Mouse (Mus musculus): ENCODE measurements around the gene Ankle1. TPM values are rescaled to one million over a fixed set of nuclear protein-coding genes. Genes with fewer than 3 reads are reported as not detected.

Gene Ankle1
- total and polyA plus RNA-seq, 3 experiments = 18.5 to 21.2 TPM; not detected in 1

DNA sequence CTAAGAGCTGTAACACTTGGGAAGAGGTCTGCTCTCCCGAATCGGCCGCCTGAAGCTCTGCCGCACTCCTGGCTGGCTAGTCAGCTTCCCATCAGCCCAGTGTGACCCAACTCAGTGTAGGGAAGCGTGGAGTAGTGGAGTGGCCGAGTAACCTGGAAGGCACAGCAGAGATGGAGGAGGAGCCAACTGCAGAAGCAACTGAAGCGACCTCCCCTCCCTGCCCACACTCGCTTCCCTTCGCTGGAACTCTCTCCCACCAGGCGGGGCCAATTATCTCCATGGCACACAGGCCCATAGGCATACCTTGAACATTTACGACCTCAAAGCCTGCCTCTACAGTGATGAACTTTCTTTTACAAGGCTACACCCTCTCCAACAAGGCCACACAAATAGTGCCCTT is 46.0 kb downstream of the Ankle1 start:
- DNase-seq (ENCODE audit: low read depth, low spot score) = no peak
- Histone ChIP-seq H3K9me3 (replicated peaks; ENCODE audit: insufficient read depth, low read length) (no peaks in the 10 kb centered on the region), H3K4me1 (ENCODE audit: control insufficient read depth in 1 of 2, insufficient read depth in 2 of 2, low read length in 2 of 2) (no peaks in the 10 kb centered on the region), H3K79me2 (ENCODE audit: control insufficient read depth, insufficient read depth, low read length, poor library complexity) (no peaks in the 10 kb centered on the region), H3K27me3 (ENCODE audit: control insufficient read depth in 1 of 2, insufficient read depth in 2 of 2, low read length in 2 of 2) (peaks cover 0 to 1% of the 10 kb centered on the region in 2 experiments; a peak in 2 of 4 replicates), H3K4me3 (ENCODE audit: control insufficient read depth in 1 of 2, insufficient read depth in 1 of 2, low read depth in 2 of 2, low read length in 2 of 2) (no peak overlapping the region), H3K9ac (ENCODE audit: control insufficient read depth, low read depth, low read length, poor library complexity, severe bottlenecking) (no peak overlapping the region), H3K27ac (ENCODE audit: control insufficient read depth, low read depth, low read length) (no peak overlapping the region), H3K36me3 (ENCODE audit: control insufficient read depth in 1 of 2, insufficient read depth in 2 of 2, low read length in 2 of 2) (no peaks in the 10 kb centered on the region)
- TF ChIP-seq MAX (IDR thresholded peaks at IDR 0.05; ENCODE audit: low read length) (no peak), MEF2A (IDR thresholded peaks at IDR 0.05; ENCODE audit: extremely low read depth, insufficient replicate concordance, low read depth, low read length, poor library complexity, severe bottlenecking) (no peak), MXI1 (IDR thresholded peaks at IDR 0.05; ENCODE audit: low read depth, low read length) (no peak), HCFC1 (IDR thresholded peaks at IDR 0.05; ENCODE audit: low read depth, low read length) (no peak), SMC3 (IDR thresholded peaks at IDR 0.05; ENCODE audit: low read depth, low read length) (no peak), CTCF (IDR thresholded peaks at IDR 0.05 in 2 of 3, conservative IDR thresholded peaks at IDR 0.05 in 1 of 3; ENCODE audit: control insufficient read depth in 1 of 3, insufficient read depth in 1 of 3, low read depth in 2 of 3, low read length in 3 of 3, poor library complexity in 1 of 3, severe bottlenecking in 1 of 3) (no peak), GATA1 (IDR thresholded peaks at IDR 0.05; ENCODE audit: low read depth, low read length) (no peak)

GRCm38 (mm10) chr8:71452669-71453068 is 46.9 kb downstream of the Ankle1 start:
- no peak overlapping the region for H3K27ac ChIP-seq (ENCODE audit: control insufficient read depth, low read depth, low read length)
- TF ChIP-seq ZKSCAN1 (IDR thresholded peaks at IDR 0.05; ENCODE audit: low read depth, low read length) (no peak), CHD2 (IDR thresholded peaks at IDR 0.05; ENCODE audit: low read length) (no peak), RAD21 (IDR thresholded peaks at IDR 0.05; ENCODE audit: low read depth, low read length) (no peak), JUND (IDR thresholded peaks at IDR 0.05; ENCODE audit: low read depth, low read length) (no peak), NELFE (IDR thresholded peaks at IDR 0.05; ENCODE audit: low read depth, low read length) (no peak), USF2 (IDR thresholded peaks at IDR 0.05; ENCODE audit: borderline replicate concordance in 1 of 2, insufficient read depth in 1 of 2, low read depth in 1 of 2, low read length in 2 of 2) (no peak), MEF2A (IDR thresholded peaks at IDR 0.05; ENCODE audit: extremely low read depth, insufficient replicate concordance, low read depth, low read length, poor library complexity, severe bottlenecking) (no peak), POLR2A (IDR thresholded peaks at IDR 0.05; ENCODE audit: control insufficient read depth in 1 of 2, insufficient read depth in 1 of 2, low read depth in 1 of 2, low read length in 2 of 2, poor library complexity in 1 of 2) (no peak), MXI1 (IDR thresholded peaks at IDR 0.05; ENCODE audit: low read depth, low read length) (no peak), POLR2AphosphoS5 (IDR thresholded peaks at IDR 0.05; ENCODE audit: borderline replicate concordance, low read depth, low read length) (no peak), ZC3H11A (IDR thresholded peaks at IDR 0.05; ENCODE audit: low read depth, low read length) (no peak), TAL1 (IDR thresholded peaks at IDR 0.05; ENCODE audit: low read length) (no peak), CTCF (IDR thresholded peaks at IDR 0.05 in 2 of 3, conservative IDR thresholded peaks at IDR 0.05 in 1 of 3; ENCODE audit: control insufficient read depth in 1 of 3, insufficient read depth in 1 of 3, low read depth in 2 of 3, low read length in 3 of 3, poor library complexity in 1 of 3, severe bottlenecking in 1 of 3) (no peak), MAX (IDR thresholded peaks at IDR 0.05; ENCODE audit: low read length) (no peak), POLR2AphosphoS2 (IDR thresholded peaks at IDR 0.05; ENCODE audit: low read length) (no peak), MAZ (IDR thresholded peaks at IDR 0.05; ENCODE audit: low read depth, low read length) (no peak), TCF12 (IDR thresholded peaks at IDR 0.05; ENCODE audit: low read depth, low read length) (no peak), MYB (IDR thresholded peaks at IDR 0.05; ENCODE audit: low read depth, low read length) (no peak), ELF1 (IDR thresholded peaks at IDR 0.05; ENCODE audit: low read depth, low read length) (no peak)
- DNase-seq (ENCODE audit: low read depth, low spot score) = no peak

More at GRCm38 (mm10) chr8:71452669-71453068, 46.9 kb downstream of the Ankle1 start:
- no peak overlapping the region for H3K4me3 ChIP-seq (ENCODE audit: control insufficient read depth in 1 of 2, insufficient read depth in 1 of 2, low read depth in 2 of 2, low read length in 2 of 2)
- no peaks in the 10 kb centered on the region for H3K79me2 ChIP-seq (ENCODE audit: control insufficient read depth, insufficient read depth, low read length, poor library complexity)
- no peaks in the 10 kb centered on the region for H3K9me3 ChIP-seq (replicated peaks; ENCODE audit: insufficient read depth, low read length)
- no peaks in the 10 kb centered on the region; a peak in 2 of 4 replicates for H3K27me3 ChIP-seq (ENCODE audit: control insufficient read depth in 1 of 2, insufficient read depth in 2 of 2, low read length in 2 of 2)
- H3K4me1 ChIP-seq (ENCODE audit: control insufficient read depth in 1 of 2, insufficient read depth in 2 of 2, low read length in 2 of 2) = no peaks in the 10 kb centered on the region
- no peaks in the 10 kb centered on the region for H3K36me3 ChIP-seq (ENCODE audit: control insufficient read depth in 1 of 2, insufficient read depth in 2 of 2, low read length in 2 of 2)
- H3K9ac ChIP-seq (ENCODE audit: control insufficient read depth, low read depth, low read length, poor library complexity, severe bottlenecking) = no peak overlapping the region
